Mouse (Mus musculus) embryonic stem cell, embryonic (primary cell): ENCODE measurements around the gene Tas2r113.
"Not testable (repeated sequence)": the region's sequence is repeated elsewhere in the genome, so short reads cannot be mapped to it uniquely, and the experiment has no call there.

ENCODE experiments used
- CTCF ChIA-PET, 4 experiments: fragments of 300-600 bp in 2 of 4; fragments of 350-600 bp in 2 of 4; sonication (Branson Sonifier 250); formaldehyde crosslinking; loops; one replicate each; lab custom pipeline; 2022; ENCODE audit warnings: inconsistent platforms in 2 of 4; lab: Charles Lee
- POLR2A ChIA-PET, 4 experiments: fragments of 300-600 bp in 2 of 4; fragments of 350-600 bp in 2 of 4; sonication (Branson Sonifier 250); formaldehyde crosslinking; loops; one replicate each; lab custom pipeline; 2022; ENCODE audit warnings: antibody characterized with exemption in 4 of 4, inconsistent platforms in 1 of 4; lab: Charles Lee

The Tas2r113 gene

DNA sequence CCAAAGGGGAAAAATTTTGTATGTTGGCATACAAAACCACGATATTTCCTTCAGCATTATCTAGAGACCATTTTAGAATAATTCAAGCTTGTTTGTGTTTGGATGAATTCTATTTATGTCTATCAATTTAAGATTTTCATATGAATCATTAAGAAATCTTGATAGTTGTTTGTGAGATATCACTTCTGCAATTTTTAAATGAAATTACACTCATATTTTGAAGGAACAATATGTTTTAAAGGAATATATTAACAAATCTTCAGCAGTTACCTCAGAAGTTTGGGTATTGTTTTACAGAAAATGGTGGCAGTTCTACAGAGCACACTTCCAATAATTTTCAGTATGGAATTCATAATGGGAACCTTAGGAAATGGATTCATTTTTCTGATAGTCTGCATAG is at the start of gene Tas2r113:
Gene Tas2r113, plus strand, starts transcription at position 301 of the 400 bp plus-strand sequence.
- ChIA-PET CTCF (no interaction called here), POLR2A (no interaction called here)

DNA sequence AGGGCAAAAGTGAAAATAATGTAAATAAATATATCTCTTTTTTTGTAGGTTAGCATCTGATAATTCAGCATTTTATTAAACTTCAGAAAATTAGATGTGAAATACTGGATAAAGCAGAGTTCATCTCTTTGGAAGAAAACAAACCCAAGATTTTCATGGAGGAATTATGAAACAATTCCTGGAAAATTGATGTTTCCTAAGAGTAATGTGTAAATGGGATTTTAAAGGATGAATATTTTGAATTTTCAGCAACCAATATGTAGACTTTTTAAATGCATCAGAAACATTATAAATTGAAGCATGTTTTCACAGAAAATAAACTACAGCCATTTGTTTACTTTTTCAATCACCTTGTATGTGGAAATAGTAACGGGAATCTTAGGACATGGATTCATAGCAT is 46.0 kb upstream of the Tas2r113 start, which contains the start of gene Tas2r123:
Gene Tas2r123, plus strand, starts transcription at position 301 of the 400 bp plus-strand sequence.
- POLR2A ChIA-PET = no interaction called here

DNA sequence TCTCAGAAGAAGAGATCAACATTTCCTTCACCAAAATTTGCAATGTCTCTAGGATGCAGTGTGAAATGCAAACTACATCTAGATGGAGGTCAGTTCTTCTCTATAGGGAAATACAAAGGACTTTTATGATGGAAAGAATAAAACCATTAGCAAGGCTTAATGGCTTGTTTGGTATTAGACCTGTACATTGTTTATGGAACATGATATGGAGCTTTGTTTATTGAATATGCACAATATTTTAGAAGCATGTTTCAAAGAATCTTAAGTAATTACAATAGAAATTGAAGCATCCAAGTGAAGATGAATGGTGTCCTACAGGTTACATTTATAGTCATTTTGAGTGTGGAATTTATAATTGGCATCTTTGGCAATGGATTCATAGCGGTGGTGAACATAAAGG is 37.7 kb upstream of the Tas2r113 start, which contains the start of gene Tas2r116:
Gene Tas2r116, plus strand, starts transcription at position 301 of the 400 bp plus-strand sequence.
- POLR2A ChIA-PET = no interaction called here
- CTCF ChIA-PET = no interaction called here

More for the DNA sequence above, 46.0 kb upstream of the Tas2r113 start, which contains the start of gene Tas2r123:
- CTCF ChIA-PET = no interaction called here

DNA sequence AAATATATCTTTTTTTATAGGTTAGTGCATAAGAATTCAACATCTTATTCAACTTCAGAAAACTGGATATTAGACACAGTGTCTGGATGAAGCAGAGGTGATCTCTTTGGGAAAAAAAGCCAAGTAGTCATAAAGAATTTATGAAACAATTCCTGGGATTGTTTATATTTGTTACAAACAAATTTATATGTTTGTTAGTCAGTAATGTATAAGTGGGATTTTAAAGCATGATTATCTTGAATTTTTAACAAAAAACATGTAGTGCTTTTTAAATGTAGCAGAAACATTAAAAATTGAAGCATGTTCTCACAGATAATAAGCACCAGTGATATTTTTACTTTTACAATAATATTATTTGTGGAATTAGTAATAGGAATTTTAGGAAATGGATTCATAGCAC is 25.1 kb upstream of the Tas2r113 start, which contains the start of gene Tas2r110:
Gene Tas2r110, plus strand, starts transcription at position 301 of the 400 bp plus-strand sequence.
- CTCF ChIA-PET = no interaction called here
- POLR2A ChIA-PET = no interaction called here

DNA sequence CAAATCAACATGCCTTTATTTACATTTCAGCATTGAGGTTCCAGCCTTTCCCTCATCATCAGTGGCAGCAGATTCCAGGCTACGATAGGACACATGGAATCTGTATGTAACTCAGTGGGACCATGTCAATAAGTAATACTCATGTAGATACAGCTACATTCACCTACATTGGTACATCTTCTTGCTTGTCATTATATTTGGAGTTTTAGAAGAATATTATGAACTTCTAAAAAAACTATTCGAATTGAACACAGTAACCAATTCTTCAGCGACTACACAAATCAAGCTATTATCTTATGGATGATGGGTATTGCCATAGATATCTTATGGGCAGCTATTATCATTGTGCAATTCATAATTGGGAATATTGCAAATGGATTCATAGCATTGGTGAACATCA is 16.5 kb downstream of the Tas2r113 start, which contains the start of gene Tas2r125:
Gene Tas2r125, plus strand, starts transcription at position 301 of the 400 bp plus-strand sequence.
- POLR2A ChIA-PET = no interaction called here

DNA sequence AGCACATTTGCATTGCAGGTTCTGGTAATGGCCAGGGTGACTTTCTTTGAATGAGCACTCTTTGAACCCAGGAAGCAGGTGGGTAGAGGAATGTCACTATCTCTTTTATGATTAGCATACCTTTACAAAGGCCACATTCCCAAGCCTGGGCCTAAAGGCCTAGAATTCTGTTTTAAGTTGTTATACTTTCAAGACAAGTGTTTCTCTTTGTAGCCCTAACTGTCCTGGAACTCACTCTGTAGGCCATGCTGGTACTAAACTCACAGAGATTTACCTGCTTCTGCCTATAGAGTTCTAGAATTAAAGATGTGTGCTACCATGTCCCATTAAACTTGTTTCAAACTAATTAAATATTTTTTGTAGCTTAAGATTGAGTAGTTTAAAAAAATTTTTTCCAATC is 48.6 kb downstream of the Tas2r113 start:
- POLR2A ChIA-PET, CTCF ChIA-PET: not testable (repeated sequence)

More for the DNA sequence above, 16.5 kb downstream of the Tas2r113 start, which contains the start of gene Tas2r125:
- CTCF ChIA-PET = no interaction called here
